Mouse (Mus musculus) bone marrow, adult 2 months (tissue): ENCODE data around the gene Cab39. TPM values are rescaled to one million over a fixed set of nuclear protein-coding genes. Genes with fewer than 3 reads are reported as not detected.

Source experiments
- H3K27ac ChIP-seq: fragments of 200-500 bp; 2 replicates; pipeline ENCODE4 v1.5.1; 2012; ENCODE audit warnings: low read depth, mild to moderate bottlenecking, control low read depth, inconsistent platforms, low read length; ENCODE audit not compliant: control insufficient read depth, poor library complexity, insufficient read depth
- H3K4me1 ChIP-seq: fragments of 200-500 bp; 2 replicates; pipeline ENCODE4 v1.6.1; 2011; ENCODE audit warnings: low read length; ENCODE audit not compliant: control insufficient read depth, insufficient read depth
- H3K4me3 ChIP-seq: fragments of 200-500 bp; replicated peaks from 2 replicates; pipeline ENCODE3; 2011; ENCODE audit warnings: mild to moderate bottlenecking, low read depth, low read length, control low read depth; ENCODE audit not compliant: control insufficient read depth
- CTCF ChIP-seq: fragments of 200-500 bp; IDR thresholded peaks from 2 replicates; pipeline ENCODE4 v1.5.1; 2011; ENCODE audit warnings: low read length, control low read depth; ENCODE audit not compliant: control insufficient read depth, insufficient read depth
- POLR2A ChIP-seq: fragments of 200-500 bp; IDR thresholded peaks from 2 replicates; pipeline ENCODE4 v1.6.1; 2011; ENCODE audit warnings: low read depth, mild to moderate bottlenecking, control low read depth, low read length, borderline replicate concordance; ENCODE audit not compliant: control insufficient read depth
- WGBS: fragments of 180-500 bp; shearing (Covaris S2); methylation state at CpG from one replicate; pipeline ENCODE4 v1.1.7; 2018; 5-methylcytosine and 5-hydroxymethylcytosine counted together
- polyA plus RNA-seq: library from polyadenylated mRNA; stranded (reverse); fragments of >200 nt; gene quantifications from 2 replicates; pipeline ENCODE4 v1.2.4, GENCODE M21; 2011; ENCODE audit warnings: low replicate concordance; ENCODE audit not compliant: missing spikeins, insufficient read depth, insufficient read length

The Cab39 gene
- polyA plus RNA-seq, 1 experiment = 25.7 TPM

DNA sequence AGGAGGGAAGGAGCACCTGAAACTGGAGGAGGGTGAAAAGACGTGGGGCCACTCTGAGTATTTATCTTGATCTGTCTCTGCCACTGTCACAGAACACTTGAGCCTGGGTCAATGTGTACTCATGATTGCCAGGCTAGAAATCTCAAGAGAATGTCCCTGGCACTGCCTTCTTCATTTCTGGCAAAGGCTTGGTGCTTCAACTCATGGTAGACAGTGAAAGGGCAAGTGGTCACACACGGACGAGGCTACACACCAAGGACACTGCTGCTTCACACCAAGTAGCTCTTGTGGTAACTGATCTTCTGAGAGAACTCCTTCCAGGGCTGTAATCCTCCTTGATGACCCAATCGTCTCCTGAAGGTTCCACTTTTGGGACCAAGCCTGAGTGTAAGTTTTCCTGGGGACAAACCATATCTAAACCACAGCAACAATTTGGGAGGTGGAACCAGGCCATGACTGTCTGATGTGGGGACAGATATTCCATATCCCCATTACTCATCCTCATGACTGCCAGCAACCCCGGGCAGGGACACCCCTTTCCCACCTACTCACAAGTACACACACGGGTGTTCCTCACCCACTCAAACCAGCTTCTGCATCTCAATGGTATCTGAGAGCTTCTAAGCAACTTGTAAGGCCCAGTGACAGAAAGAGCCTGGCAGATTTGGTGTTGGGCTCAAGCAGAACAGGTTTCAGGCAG, 35.6 kb upstream of the Cab39 start:
- Histone ChIP-seq H3K4me1 (peaks cover 3% of the 10 kb centered on the region), H3K27ac (no peak overlapping the region), H3K4me3 (no peak overlapping the region)
- 57% methylated on average over 6 of the region's 6 CpGs for WGBS
- TF ChIP-seq POLR2A = no peak
- no peak for TF ChIP-seq CTCF

DNA sequence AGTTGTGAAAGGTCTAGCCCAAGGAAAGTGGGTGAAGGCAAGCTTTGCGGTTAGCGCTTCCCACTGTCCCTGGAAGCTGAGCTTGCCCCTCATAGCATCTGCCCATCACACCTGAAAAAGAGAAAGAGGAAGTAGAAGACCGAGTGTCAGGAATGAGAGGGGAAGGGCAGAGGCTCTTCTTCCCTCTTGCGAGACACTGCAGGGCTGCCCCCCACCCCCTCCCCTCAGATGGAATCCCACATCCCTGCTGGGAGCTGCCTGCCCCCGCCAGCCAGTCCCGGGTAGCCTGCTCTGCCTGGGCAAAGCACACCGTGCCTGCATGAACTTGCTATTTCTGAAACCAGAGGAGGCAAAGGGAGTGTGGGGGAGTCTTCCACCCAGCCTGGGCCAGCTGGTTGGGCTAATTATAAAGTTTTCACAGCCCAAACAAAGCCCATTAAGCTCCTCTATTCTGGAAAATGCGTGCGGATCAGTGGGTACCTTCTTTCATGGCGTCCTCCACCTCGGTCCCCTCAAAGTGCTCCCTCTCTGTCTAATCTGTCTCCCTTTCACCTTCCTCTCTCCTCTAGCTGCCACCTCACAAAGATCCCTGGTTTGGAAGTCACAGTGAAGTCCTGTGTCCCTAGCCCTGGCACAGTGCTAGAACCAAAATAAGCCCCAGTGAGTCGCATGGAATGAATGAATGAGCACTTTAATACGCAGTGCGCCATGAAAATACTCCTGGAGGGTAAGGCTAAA, 34.8 kb upstream of the Cab39 start:
- H3K4me1 ChIP-seq = peaks cover 3% of the 10 kb centered on the region
- no peak overlapping the region for H3K4me3 ChIP-seq
- TF ChIP-seq CTCF (no peak), POLR2A (no peak)
- no peak overlapping the region for H3K27ac ChIP-seq
- WGBS = 39% methylated on average over 14 of the region's 14 CpGs

DNA sequence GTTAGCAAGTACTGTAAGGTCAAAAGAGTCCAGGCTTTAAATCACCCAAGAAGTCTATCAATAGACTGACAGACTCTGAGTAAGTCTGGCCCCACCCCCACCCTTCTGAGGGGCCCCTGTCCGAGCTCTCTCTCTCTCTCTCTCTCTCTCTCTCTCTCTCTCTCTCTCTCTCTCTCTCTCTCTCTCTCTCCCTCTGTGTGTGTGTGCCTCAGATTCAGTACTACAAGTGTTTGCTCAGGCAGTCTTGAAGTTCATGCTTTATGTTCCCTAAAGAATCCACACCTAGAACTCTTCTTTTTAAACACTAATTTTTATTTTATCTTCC, 34.3 kb upstream of the Cab39 start:
- Histone ChIP-seq H3K4me1 (peaks cover 3% of the 10 kb centered on the region), H3K4me3 (no peak overlapping the region), H3K27ac (no peak overlapping the region)
- WGBS = 31% methylated on average over 1 of the region's 1 CpGs
- TF ChIP-seq POLR2A = no peak
- no peak for TF ChIP-seq CTCF

DNA sequence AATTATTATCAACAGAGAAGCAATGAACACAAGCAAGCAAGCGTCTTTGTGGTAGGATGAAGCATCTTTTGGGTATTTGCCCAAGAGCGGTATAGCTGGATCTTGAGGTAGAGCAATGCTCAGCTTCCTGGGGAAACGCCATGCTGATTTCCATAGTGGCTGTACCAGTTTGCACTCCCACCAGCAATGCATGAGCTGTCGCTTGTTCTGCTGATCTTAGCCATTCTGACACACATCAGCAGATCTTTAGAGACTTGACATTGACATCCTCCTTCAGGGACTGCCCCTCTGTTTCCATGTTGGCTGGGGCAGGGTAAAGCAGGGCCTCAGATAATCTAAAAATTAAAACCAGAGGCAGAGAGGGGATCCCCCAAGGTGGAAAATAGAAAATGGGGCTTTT, 31.6 kb upstream of the Cab39 start:
- no peak for TF ChIP-seq CTCF
- no peak for TF ChIP-seq POLR2A
- no peak overlapping the region for H3K4me3 ChIP-seq
- no peak overlapping the region for H3K27ac ChIP-seq
- H3K4me1 ChIP-seq = peaks cover 3% of the 10 kb centered on the region
- WGBS = 85% methylated on average over 4 of the region's 4 CpGs

DNA sequence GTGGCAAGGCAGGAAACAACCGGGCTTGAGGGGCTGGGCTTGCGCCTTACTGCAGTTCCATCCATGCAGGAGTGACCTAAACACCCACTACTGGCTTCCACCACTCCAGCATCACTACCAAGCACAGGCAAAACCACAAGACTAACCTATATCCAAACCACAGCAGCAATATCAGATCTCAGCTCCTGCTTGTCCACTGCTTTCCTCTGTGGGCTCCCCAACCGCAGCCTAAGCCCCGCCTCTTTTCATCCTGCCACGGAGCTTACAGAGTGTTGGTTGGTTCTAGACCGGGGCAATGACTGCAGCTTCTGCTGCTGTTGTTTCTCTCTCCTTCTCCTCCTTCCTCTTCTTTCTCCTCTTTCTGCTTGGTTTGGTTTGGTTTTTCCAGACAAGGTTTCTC, 29.9 kb upstream of the Cab39 start:
- H3K4me1 ChIP-seq = peaks cover 2% of the 10 kb centered on the region
- TF ChIP-seq CTCF = no peak
- no peak for TF ChIP-seq POLR2A
- H3K4me3 ChIP-seq = no peak overlapping the region
- no peak overlapping the region for H3K27ac ChIP-seq
- 10% methylated on average over 6 of the region's 6 CpGs for WGBS

DNA sequence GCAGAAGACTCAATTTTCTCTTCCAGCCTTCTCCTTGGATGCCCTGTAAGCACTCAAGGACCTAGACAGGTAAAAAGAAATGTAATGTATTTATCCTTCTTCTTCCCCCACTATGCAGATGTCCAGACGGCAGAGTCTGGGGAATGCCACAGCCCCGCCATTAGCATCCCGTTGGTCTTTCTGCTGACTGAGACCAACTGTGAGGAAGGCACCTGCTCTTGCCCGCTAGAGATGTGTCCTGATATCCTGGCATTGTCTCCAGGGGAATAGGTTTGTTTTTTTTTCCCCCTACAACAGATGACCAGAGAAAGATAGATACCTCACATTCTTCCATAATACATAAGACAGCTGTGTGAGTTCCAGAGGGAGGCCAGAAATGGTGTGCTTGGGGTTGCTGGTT, 28.9 kb upstream of the Cab39 start:
- Histone ChIP-seq H3K4me1 (no peaks in the 10 kb centered on the region), H3K27ac (no peak overlapping the region), H3K4me3 (no peak overlapping the region)
- TF ChIP-seq POLR2A = no peak
- TF ChIP-seq CTCF = no peak
- WGBS = 86% methylated on average over 4 of the region's 4 CpGs

DNA sequence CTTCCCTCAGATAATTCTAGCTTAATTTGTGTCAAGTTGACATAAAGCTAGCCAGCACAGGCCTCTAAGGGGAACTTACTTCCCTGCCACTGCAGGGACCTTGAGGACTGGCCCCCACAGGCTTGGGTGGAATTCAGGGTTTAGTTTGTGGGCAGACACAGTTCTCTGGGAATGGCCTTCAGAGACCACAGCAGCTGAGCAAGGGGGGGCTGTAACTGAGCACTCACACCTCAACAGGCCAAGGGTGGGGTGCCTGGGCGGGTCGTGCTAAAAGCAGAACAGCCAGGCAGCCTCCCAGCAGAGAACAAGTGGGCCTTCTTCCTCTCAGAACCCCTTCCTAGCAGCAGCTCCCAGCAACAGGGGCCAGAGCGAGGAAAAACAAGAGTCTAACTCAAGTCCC, 27.1 kb upstream of the Cab39 start:
- no peak for TF ChIP-seq POLR2A
- no peak for TF ChIP-seq CTCF
- Histone ChIP-seq H3K4me1 (no peaks in the 10 kb centered on the region), H3K27ac (no peak overlapping the region), H3K4me3 (no peak overlapping the region)
- WGBS = 31% methylated on average over 3 of the region's 3 CpGs

DNA sequence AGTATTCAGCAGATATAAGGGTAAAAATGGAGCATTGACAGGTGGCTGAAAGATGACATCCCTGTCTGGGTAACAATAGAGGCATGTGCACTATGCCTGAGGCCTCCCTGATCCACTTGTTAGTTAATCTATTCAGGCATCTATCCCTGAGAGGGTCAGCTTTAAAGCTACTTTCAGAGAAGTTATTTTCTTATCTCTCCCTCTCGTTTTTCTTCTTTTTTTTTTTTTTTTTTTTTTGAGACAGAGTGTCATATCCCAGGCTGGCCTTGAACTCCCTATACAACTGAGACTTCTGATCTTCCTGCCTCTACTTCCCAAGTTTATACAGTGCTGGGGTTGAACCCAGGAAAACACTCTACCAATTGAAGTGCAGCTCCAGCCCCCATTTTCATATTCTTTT, 25.5 kb upstream of the Cab39 start:
- H3K27ac ChIP-seq = no peak overlapping the region
- no peak for TF ChIP-seq CTCF
- no peak overlapping the region for H3K4me3 ChIP-seq
- H3K4me1 ChIP-seq = no peaks in the 10 kb centered on the region
- 71% methylated on average over 1 of the region's 1 CpGs for WGBS

DNA sequence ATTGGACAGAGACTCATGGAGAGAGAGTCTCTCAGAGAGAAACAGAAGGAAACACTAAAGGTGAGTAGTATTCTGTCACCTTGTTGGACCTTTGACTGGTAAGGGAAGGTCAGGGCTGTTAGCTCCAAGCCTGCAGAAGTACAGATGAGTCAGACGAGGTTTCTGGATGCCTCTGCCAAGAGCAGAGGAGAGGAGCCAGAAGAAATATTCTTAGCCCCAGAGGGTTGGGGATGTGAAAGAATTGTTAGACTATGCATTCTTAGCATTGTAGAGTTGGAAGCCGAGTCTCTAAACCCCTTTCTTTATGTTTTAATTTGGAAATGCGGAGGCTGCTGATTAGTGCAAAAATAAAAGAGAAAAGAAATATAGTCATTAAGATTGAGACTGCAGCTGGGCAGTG, 21.3 kb upstream of the Cab39 start:
- Histone ChIP-seq H3K4me3 (no peak overlapping the region), H3K27ac (no peak overlapping the region), H3K4me1 (no peaks in the 10 kb centered on the region)
- TF ChIP-seq POLR2A (no peak), CTCF (no peak)
- WGBS = 71% methylated on average over 3 of the region's 3 CpGs
